Mouse (Mus musculus): ENCODE results near the gene Ung. TPM values are rescaled to one million over a fixed set of nuclear protein-coding genes. Genes with fewer than 3 reads are reported as not detected.
A peak's percentile ranks its signal among the peaks of the same experiment; 100 is the strongest.

The Ung gene
- polyA plus RNA-seq (2014; fragmentation: Nextera tagmentation; extraction: Ambion mirVana): 26.3 and 37.0 TPM in 2 replicates

GRCm38 (mm10) chr5:114130211-114130605 is at the start of gene Ung:
Ung (plus strand) TSS chr5:114130386.
- Histone ChIP-seq H3K4me1 (ENCODE audit: control insufficient read depth, insufficient read depth, low read length) (peaks cover 35% of the 10 kb centered on the region), H3K27me3 (ENCODE audit: control insufficient read depth, insufficient read depth, low read length) (no peaks in the 10 kb centered on the region), H3K4me2 (peak within 1 kb of the TSS; percentile 95), H3K4me3 (ENCODE audit: low read depth, low read length) (peak within 1 kb of the TSS; percentile 83), H3K9ac (ENCODE audit: low read depth, low read length) (peak within 1 kb of the TSS; percentile 73), H3K9me3 (replicated peaks; ENCODE audit: control insufficient read depth, low read length) (no peaks in the 10 kb centered on the region), H3K36me3 (ENCODE audit: control insufficient read depth, insufficient read depth, low read length) (peaks cover 3% of the 10 kb centered on the region; the same call in 1 of the 2 replicates), H3K27ac (ENCODE audit: low read depth, low read length) (peak within 1 kb of the TSS; percentile 67)
- WGBS (ENCODE audit: insufficient replicate concordance): under 1% methylated on average over 29 of the region's 29 CpGs
- peak; percentile 50 for ATAC-seq (replicated peaks; ENCODE audit: insufficient number of reproducible peaks, low FRiP score, low TSS enrichment)

GRCm38 (mm10) chr5:114085501-114085900 is 44.7 kb upstream of the Ung start:
- no peak overlapping the region for H3K9ac ChIP-seq (ENCODE audit: low read depth, low read length)
- H3K4me3 ChIP-seq (ENCODE audit: low read depth, low read length): no peak overlapping the region
- H3K27me3 ChIP-seq (ENCODE audit: control insufficient read depth, insufficient read depth, low read length): peaks cover 2% of the 10 kb centered on the region; the same call in 1 of the 2 replicates
- H3K4me1 ChIP-seq (ENCODE audit: control insufficient read depth, insufficient read depth, low read length): no peaks in the 10 kb centered on the region
- H3K27ac ChIP-seq (ENCODE audit: low read depth, low read length): no peak overlapping the region
- no peaks in the 10 kb centered on the region for H3K36me3 ChIP-seq (ENCODE audit: control insufficient read depth, insufficient read depth, low read length)
- no peak overlapping the region for H3K4me2 ChIP-seq
- no peaks in the 10 kb centered on the region for H3K9me3 ChIP-seq (replicated peaks; ENCODE audit: control insufficient read depth, low read length)
- no peak for ATAC-seq (replicated peaks; ENCODE audit: insufficient number of reproducible peaks, low FRiP score, low TSS enrichment)
- WGBS (ENCODE audit: insufficient replicate concordance): 60% methylated on average over 14 of the region's 14 CpGs

GRCm38 (mm10) chr5:114087875-114088480 is 42.2 kb upstream of the Ung start:
- Histone ChIP-seq H3K9ac (ENCODE audit: low read depth, low read length) (no peak overlapping the region), H3K9me3 (replicated peaks; ENCODE audit: control insufficient read depth, low read length) (no peaks in the 10 kb centered on the region), H3K27me3 (ENCODE audit: control insufficient read depth, insufficient read depth, low read length) (peaks cover 13% of the 10 kb centered on the region), H3K36me3 (ENCODE audit: control insufficient read depth, insufficient read depth, low read length) (no peaks in the 10 kb centered on the region), H3K27ac (ENCODE audit: low read depth, low read length) (no peak overlapping the region), H3K4me2 (no peak overlapping the region), H3K4me1 (ENCODE audit: control insufficient read depth, insufficient read depth, low read length) (no peaks in the 10 kb centered on the region), H3K4me3 (ENCODE audit: low read depth, low read length) (no peak overlapping the region)
- 68% methylated on average over 12 of the region's 12 CpGs for WGBS (ENCODE audit: insufficient replicate concordance)
- ATAC-seq (replicated peaks; ENCODE audit: insufficient number of reproducible peaks, low FRiP score, low TSS enrichment): no peak

DNA sequence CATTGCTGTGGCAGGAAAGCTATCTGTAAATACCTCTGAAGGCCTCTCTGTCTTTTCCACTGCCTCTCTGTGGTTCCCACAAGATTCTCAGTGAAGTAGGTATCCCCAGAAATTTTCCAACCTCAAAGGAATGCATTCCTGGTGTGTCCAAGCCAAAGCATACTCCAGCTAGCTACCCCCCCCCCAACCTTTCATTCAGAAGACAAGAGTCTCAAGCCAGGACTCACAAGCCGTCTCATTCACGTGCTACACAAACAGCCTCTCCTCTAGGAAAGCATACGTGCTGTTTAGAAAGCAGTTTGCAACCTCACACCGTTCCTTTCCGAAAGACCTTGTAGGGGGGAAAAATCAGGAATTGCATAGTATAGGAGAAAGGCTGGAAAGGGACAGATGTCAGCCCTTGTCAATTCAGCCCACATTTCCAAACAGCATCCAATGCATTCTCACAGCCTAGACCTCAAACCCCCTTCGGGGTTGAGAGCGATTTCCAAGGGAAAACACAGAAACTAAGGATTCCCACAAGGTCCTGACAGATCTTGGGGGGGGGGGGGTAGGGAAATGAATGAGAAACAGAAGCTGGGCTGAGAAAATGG is 39.7 kb upstream of the Ung start:
- H3K4me3 ChIP-seq (ENCODE audit: low read depth, low read length): no peak overlapping the region
- no peak for ATAC-seq (replicated peaks; ENCODE audit: insufficient number of reproducible peaks, low FRiP score, low TSS enrichment)
- H3K27me3 ChIP-seq (ENCODE audit: control insufficient read depth, insufficient read depth, low read length): peaks cover 13% of the 10 kb centered on the region
- no peak overlapping the region for H3K27ac ChIP-seq (ENCODE audit: low read depth, low read length)
- H3K4me1 ChIP-seq (ENCODE audit: control insufficient read depth, insufficient read depth, low read length): no peaks in the 10 kb centered on the region
- no peak overlapping the region for H3K9ac ChIP-seq (ENCODE audit: low read depth, low read length)
- no peaks in the 10 kb centered on the region for H3K9me3 ChIP-seq (replicated peaks; ENCODE audit: control insufficient read depth, low read length)
- WGBS (ENCODE audit: insufficient replicate concordance): 27% methylated on average over 7 of the region's 7 CpGs
- H3K4me2 ChIP-seq: no peak overlapping the region
- H3K36me3 ChIP-seq (ENCODE audit: control insufficient read depth, insufficient read depth, low read length): no peaks in the 10 kb centered on the region

DNA sequence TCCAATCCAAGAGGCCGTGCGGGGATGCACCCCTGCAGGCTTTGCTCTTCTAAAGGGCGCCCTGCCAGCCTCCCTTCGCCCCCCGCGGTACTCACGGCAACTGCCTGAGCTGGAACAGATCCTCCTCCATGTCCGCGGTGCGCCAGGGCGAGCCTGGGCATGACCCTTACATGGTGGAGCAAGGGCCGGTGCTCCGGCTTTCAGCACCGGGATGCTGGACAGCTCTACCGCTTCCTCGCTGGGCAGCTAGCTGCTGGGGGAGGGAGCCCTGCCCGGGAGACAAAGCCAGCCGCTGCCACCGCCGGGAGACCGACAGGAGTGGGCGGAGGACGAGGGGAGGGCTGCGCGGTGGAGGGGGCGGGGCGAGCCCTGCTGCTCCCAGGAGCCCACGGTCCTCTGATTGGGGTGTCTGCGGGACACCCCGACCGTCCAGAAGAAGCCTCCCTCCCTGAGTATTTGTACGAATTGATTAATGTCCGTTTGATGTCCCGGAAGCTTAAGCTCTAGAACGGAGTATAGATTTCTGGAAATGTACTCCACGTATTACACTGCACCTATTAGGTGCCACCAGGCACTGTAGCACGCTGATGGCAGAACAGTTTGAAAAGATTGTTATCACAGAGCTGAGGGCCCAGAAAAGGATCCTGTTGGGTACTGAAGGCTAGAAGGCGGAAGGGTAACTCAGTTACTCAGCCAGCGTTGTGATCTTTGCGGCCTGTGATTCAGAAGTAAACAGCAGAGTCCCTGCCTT is 39.0 kb upstream of the Ung start, which contains the start of gene Svop:
Gene Svop, minus strand, starts transcription at position 514 of the 751 bp plus-strand sequence.
- no peaks in the 10 kb centered on the region for H3K9me3 ChIP-seq (replicated peaks; ENCODE audit: control insufficient read depth, low read length)
- no peak for ATAC-seq (replicated peaks; ENCODE audit: insufficient number of reproducible peaks, low FRiP score, low TSS enrichment)
- H3K4me1 ChIP-seq (ENCODE audit: control insufficient read depth, insufficient read depth, low read length): no peaks in the 10 kb centered on the region
- H3K4me2 ChIP-seq: peak within 1 kb of the TSS; percentile 64
- H3K27ac ChIP-seq (ENCODE audit: low read depth, low read length): no peak within 1 kb of the TSS
- no peak within 1 kb of the TSS for H3K9ac ChIP-seq (ENCODE audit: low read depth, low read length)
- H3K36me3 ChIP-seq (ENCODE audit: control insufficient read depth, insufficient read depth, low read length): no peaks in the 10 kb centered on the region
- peaks cover 13% of the 10 kb centered on the region for H3K27me3 ChIP-seq (ENCODE audit: control insufficient read depth, insufficient read depth, low read length)
- WGBS (ENCODE audit: insufficient replicate concordance): 3% methylated on average over 40 of the region's 40 CpGs
- H3K4me3 ChIP-seq (ENCODE audit: low read depth, low read length): peak within 1 kb of the TSS; percentile 21; the same call in 1 of the 2 replicates

- WGBS (ENCODE audit: insufficient replicate concordance): 8% methylated on average over 37 of the region's 37 CpGs
- H3K27ac ChIP-seq (ENCODE audit: low read depth, low read length): no peak overlapping the region
- peak; percentile 85 for ATAC-seq (replicated peaks; ENCODE audit: insufficient number of reproducible peaks, low FRiP score, low TSS enrichment)
- peak overlapping the region; percentile 95 for H3K4me3 ChIP-seq (ENCODE audit: low read depth, low read length)
- H3K4me2 ChIP-seq: peak overlapping the region; percentile 97
- no peaks in the 10 kb centered on the region for H3K27me3 ChIP-seq (ENCODE audit: control insufficient read depth, insufficient read depth, low read length)
- 0 out of 2 replicates have a peak, but pooled peaks cover 2% of the 10 kb centered on the region for H3K36me3 ChIP-seq (ENCODE audit: control insufficient read depth, insufficient read depth, low read length)
- peak overlapping the region; percentile 93 for H3K9ac ChIP-seq (ENCODE audit: low read depth, low read length)
- H3K9me3 ChIP-seq (replicated peaks; ENCODE audit: control insufficient read depth, low read length): no peaks in the 10 kb centered on the region
- peaks cover 8% of the 10 kb centered on the region for H3K4me1 ChIP-seq (ENCODE audit: control insufficient read depth, insufficient read depth, low read length)
Observed at GRCm38 (mm10) chr5:114099709-114100389, 30.3 kb upstream of the Ung start.

- Histone ChIP-seq H3K9ac (ENCODE audit: low read depth, low read length) (peak overlapping the region; percentile 93), H3K27me3 (ENCODE audit: control insufficient read depth, insufficient read depth, low read length) (no peaks in the 10 kb centered on the region), H3K9me3 (replicated peaks; ENCODE audit: control insufficient read depth, low read length) (no peaks in the 10 kb centered on the region), H3K27ac (ENCODE audit: low read depth, low read length) (no peak overlapping the region), H3K36me3 (ENCODE audit: control insufficient read depth, insufficient read depth, low read length) (peaks cover 2% of the 10 kb centered on the region; the same call in 1 of the 2 replicates), H3K4me2 (peak overlapping the region; percentile 97), H3K4me1 (ENCODE audit: control insufficient read depth, insufficient read depth, low read length) (peaks cover 8% of the 10 kb centered on the region), H3K4me3 (ENCODE audit: low read depth, low read length) (peak overlapping the region; percentile 95)
- whole genome bisulfite sequencing (ENCODE audit: insufficient replicate concordance): 3% methylated on average over 60 of the region's 64 CpGs
- ATAC-seq (replicated peaks; ENCODE audit: insufficient number of reproducible peaks, low FRiP score, low TSS enrichment): peak; percentile 67
Observed at GRCm38 (mm10) chr5:114100390-114101099, 29.6 kb upstream of the Ung start.

DNA sequence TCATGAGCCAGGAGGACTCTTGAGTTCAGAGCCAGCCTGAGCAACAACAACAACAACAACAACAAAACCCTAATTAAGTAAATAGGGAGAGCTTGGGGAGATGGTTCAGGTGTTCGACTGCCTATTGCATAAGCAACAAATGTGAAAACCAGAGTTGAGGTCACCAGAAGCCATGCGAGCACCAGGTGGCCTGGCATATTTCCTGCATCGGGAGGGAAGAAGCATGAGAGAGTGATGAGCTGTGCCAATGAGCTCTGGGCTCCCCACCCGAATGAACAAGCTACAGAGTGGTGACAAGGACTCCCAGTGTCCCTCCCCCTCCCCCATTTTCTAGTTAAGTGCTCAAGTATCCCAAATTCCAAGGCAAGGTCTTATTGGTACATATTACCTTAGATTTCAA is 28.3 kb upstream of the Ung start:
- Histone ChIP-seq H3K4me2 (no peak overlapping the region), H3K4me1 (ENCODE audit: control insufficient read depth, insufficient read depth, low read length) (peaks cover 8% of the 10 kb centered on the region), H3K36me3 (ENCODE audit: control insufficient read depth, insufficient read depth, low read length) (peaks cover 13% of the 10 kb centered on the region), H3K9ac (ENCODE audit: low read depth, low read length) (no peak overlapping the region), H3K27ac (ENCODE audit: low read depth, low read length) (no peak overlapping the region), H3K9me3 (replicated peaks; ENCODE audit: control insufficient read depth, low read length) (no peaks in the 10 kb centered on the region), H3K27me3 (ENCODE audit: control insufficient read depth, insufficient read depth, low read length) (no peaks in the 10 kb centered on the region), H3K4me3 (ENCODE audit: low read depth, low read length) (no peak overlapping the region)
- WGBS (ENCODE audit: insufficient replicate concordance): 82% methylated on average over 4 of the region's 4 CpGs
- ATAC-seq (replicated peaks; ENCODE audit: insufficient number of reproducible peaks, low FRiP score, low TSS enrichment): no peak
